Mouse (Mus musculus) midbrain, embryonic 13.5 days (tissue): ENCODE data around the gene Wdr45. TPM values are rescaled to one million over a fixed set of nuclear protein-coding genes. Genes with fewer than 3 reads are reported as not detected.
"Not testable (repeated sequence)": the region's sequence is repeated elsewhere in the genome, so short reads cannot be mapped to it uniquely, and the experiment has no call there.

Source experiments
- ATAC-seq: fragments of 200-750 bp; cut with Nextera tagmentation; 2 replicates; pipeline ENCODE4 v1.8.0; 2017; ENCODE audit warnings: mild to moderate bottlenecking, moderate TSS enrichment, moderate library complexity
- H3K27ac ChIP-seq: fragments of 300-500 bp; sonication (generic); 2 replicates; pipeline ENCODE4 v1.5.1; 2015; ENCODE audit warnings: inconsistent platforms, mild to moderate bottlenecking, moderate library complexity
- H3K27me3 ChIP-seq: fragments of 300-500 bp; sonication (generic); 2 replicates; pipeline ENCODE4 v1.6.1; 2015; ENCODE audit warnings: mild to moderate bottlenecking, inconsistent platforms
- H3K36me3 ChIP-seq: fragments of 300-500 bp; sonication (generic); 2 replicates; pipeline ENCODE4 v1.6.1; 2015; ENCODE audit warnings: mild to moderate bottlenecking, inconsistent platforms
- H3K4me1 ChIP-seq: fragments of 300-500 bp; sonication (generic); replicated peaks from 2 replicates; pipeline ENCODE4 v1.6.1; 2015; ENCODE audit warnings: inconsistent platforms
- H3K4me2 ChIP-seq: fragments of 300-500 bp; sonication (generic); replicated peaks from 2 replicates; pipeline ENCODE4 v1.6.1; 2015; ENCODE audit warnings: moderate library complexity, mild to moderate bottlenecking, inconsistent platforms
- H3K4me3 ChIP-seq: fragments of 300-500 bp; sonication (generic); replicated peaks from 2 replicates; pipeline ENCODE4 v1.5.1; 2015; ENCODE audit warnings: mild to moderate bottlenecking, inconsistent platforms
- H3K9ac ChIP-seq: fragments of 300-500 bp; sonication (generic); replicated peaks from 2 replicates; pipeline ENCODE4 v1.6.1; 2015; ENCODE audit warnings: mild to moderate bottlenecking, inconsistent platforms
- H3K9me3 ChIP-seq: fragments of 300-500 bp; sonication (generic); 2 replicates; pipeline ENCODE4 v1.6.1; 2016; ENCODE audit warnings: mild to moderate bottlenecking, inconsistent platforms
- WGBS: fragments of 180-500 bp; shearing (Covaris S2); methylation state at CpG from one replicate; pipeline ENCODE4 v1.1.7; 2015; 5-methylcytosine and 5-hydroxymethylcytosine counted together
- polyA plus RNA-seq: library from polyadenylated mRNA; unstranded; fragments of >200 nt; fragmentation: Nextera tagmentation; extraction: Ambion mirVana; gene quantifications from 2 replicates; pipeline ENCODE4 v1.2.1, GENCODE M21; 2015

The Wdr45 gene
- polyA plus RNA-seq, 1 experiment from 2014 or later: 34.9 TPM

DNA sequence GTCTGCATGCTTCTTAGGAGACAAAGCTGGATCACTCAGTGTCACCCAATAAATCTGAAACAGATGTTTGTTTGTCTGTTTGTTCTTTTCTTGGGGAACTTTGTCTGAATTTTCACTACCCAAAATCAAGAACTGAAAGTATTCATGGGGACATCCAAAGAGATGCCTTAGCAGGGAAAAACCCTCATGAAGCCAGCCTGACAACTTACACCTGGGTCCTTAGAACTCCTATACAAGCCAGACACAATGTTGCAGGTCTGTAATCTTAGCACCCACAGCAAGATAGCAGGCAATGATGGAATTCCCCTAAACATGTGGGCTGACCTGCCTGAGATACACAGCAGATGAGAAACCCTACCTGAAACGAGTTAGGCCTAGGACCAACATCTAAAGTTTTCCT lies 30.8 kb downstream of the Wdr45 start:
- peaks cover 9% of the 10 kb centered on the region; the same call in 1 of the 2 replicates for H3K4me1 ChIP-seq
- H3K9me3 ChIP-seq: no peaks in the 10 kb centered on the region
- H3K36me3 ChIP-seq: no peaks in the 10 kb centered on the region
- H3K27me3 ChIP-seq: no peaks in the 10 kb centered on the region
- no peak for ATAC-seq
- no peak overlapping the region for H3K9ac ChIP-seq
- no peak overlapping the region for H3K27ac ChIP-seq
- no peak overlapping the region for H3K4me2 ChIP-seq
- H3K4me3 ChIP-seq: no peak overlapping the region
- 80% methylated on average over 1 of the region's 1 CpGs for WGBS

DNA sequence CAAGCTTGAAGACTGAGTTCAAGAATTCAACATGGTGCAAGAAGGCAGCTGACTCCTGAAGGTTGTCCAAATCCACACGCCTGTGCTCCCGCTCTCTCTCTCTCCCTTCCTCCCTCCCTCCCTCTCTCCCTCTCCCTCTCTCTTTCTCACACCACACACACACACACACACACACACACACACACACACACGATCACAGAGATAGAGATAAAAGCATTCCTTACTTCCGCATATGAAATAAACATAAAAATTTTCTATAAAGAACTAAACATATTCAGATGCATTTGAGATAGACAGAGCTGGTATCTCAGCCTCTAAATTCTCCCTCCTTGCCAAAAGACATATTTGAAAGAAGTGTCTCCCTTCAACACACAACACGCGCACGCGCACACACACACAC lies 31.3 kb downstream of the Wdr45 start:
- Histone ChIP-seq H3K9ac (no peak overlapping the region), H3K4me1 (peaks cover 9% of the 10 kb centered on the region; the same call in 1 of the 2 replicates), H3K4me2 (no peak overlapping the region), H3K36me3 (no peaks in the 10 kb centered on the region), H3K27ac (no peak overlapping the region), H3K9me3 (no peaks in the 10 kb centered on the region), H3K4me3 (no peak overlapping the region), H3K27me3 (no peaks in the 10 kb centered on the region)
- no peak for ATAC-seq
- 91% methylated on average over 8 of the region's 8 CpGs for WGBS

DNA sequence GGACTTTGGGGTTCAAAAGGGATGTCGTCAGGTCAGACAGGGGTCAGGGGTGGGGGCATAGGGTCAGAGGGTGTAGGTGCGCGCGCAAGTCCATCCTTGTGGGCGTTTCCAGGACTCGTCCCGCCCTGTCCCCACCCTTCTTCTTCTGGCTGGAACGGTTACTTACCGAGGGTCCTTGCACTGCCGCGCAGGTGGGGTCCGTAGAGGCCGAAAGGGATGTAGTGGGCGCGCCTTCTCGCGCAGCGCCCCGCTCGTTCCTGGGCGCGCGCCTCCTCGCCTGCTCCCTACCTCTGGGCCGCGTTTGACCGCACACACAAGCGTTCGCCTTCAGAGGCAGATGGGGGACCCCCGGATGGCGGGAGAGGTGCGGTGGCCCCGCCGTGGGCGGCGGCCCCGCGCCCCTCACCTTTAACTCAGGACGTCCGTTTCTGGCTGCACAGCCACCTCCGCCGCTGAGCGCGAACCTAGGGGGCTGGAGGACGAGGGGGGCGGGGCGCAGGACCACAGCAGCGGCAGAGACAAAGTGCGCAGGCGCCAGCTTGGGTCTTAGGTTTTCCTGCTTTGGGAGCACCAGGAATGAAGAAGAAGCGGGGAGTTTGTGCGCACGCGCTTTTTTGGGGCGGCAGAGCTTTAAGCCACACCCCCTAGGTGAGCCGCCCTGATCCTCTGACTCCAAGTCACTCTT lies 36.4 kb downstream of the Wdr45 start, which contains the start of gene Ccdc120:
Gene Ccdc120, minus strand, starts transcription at position 474 of the 685 bp plus-strand sequence.
- Histone ChIP-seq H3K4me2 (peak within 1 kb of the TSS; percentile 58), H3K27me3 (no peaks in the 10 kb centered on the region), H3K36me3 (no peaks in the 10 kb centered on the region), H3K4me1 (peaks cover 9% of the 10 kb centered on the region; the same call in 1 of the 2 replicates), H3K27ac (0 out of 2 replicates have a peak within 1 kb of the TSS, but pooled peaks have one; percentile 19), H3K9me3 (no peaks in the 10 kb centered on the region), H3K4me3 (peak within 1 kb of the TSS; percentile 61), H3K9ac (peak within 1 kb of the TSS; percentile 72)
- 10% methylated on average over 28 of the region's 56 CpGs for WGBS
- peak; percentile 90 for ATAC-seq

DNA sequence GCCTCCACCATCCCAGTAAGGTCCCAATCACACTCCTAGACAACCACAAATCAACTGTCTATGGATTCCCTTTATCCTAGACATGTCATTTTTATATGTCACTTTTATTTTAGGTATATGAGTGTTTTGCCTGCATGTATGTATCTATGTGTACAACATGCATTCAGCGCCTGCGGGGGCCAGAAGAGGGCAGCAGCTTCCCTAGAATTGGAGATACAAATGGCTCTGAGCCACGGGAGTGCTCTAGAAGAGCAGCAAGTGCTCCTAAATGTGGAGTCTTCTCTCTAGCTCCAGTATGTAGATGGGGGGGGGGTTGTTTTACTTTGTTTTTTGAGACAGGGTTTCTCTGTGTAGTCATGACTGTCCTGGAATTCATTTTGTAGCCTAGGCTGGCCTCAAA lies 39.5 kb downstream of the Wdr45 start:
- not testable (repeated sequence) for H3K9me3 ChIP-seq, H3K36me3 ChIP-seq, H3K27ac ChIP-seq, H3K27me3 ChIP-seq, H3K4me1 ChIP-seq, H3K4me2 ChIP-seq, H3K9ac ChIP-seq, H3K4me3 ChIP-seq, ATAC-seq
- WGBS: 21% methylated on average over 3 of the region's 3 CpGs

DNA sequence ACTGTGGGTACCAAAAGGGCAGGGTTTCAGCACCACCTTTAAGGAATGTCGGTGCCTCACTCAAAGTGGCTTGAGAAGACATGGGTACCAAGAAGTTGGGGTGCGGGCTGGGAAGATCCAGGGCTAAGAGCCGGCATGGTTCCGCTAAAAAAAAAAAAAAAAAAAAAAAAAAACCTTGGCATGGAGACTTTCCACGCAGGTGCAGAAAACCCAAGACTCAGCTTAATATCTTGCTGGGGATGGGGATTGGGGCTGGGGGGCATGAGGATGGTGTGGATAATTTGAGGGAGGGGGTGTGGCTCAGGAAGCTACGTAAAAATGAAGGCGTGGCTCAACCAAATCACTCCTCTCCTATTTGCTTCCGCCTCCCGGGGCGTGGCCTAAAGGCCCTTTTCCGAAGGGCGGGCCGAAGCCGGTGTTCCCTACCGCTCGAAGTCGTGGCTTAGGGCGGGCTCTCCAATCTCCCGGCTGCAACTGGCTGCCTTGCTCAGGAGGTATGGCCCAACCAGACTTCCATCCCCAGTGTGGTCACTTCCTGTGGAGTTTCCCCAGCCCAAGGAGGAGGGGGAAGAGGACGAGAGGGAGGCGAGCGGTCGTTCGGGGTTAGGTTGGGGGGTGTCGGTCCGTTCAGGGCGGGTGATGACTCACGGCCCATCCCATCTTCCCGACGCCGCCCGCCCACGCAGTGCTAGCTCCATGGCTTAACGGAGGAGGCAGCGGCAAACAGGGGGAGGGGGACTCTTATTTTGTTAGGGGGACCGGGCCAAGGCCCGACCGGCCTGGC lies 48.2 kb downstream of the Wdr45 start, which contains the start of gene Tfe3:
Gene Tfe3, plus strand, starts transcription at position 424 of the 784 bp plus-strand sequence.
- 23% methylated on average over 37 of the region's 38 CpGs for WGBS
- H3K4me2 ChIP-seq: peak within 1 kb of the TSS; percentile 72
- peak; percentile 98 for ATAC-seq
- peak within 1 kb of the TSS; percentile 75 for H3K9ac ChIP-seq
- H3K36me3 ChIP-seq: peaks cover 9% of the 10 kb centered on the region; the same call in 1 of the 2 replicates
- H3K9me3 ChIP-seq: no peaks in the 10 kb centered on the region; the same call in 1 of the 2 replicates
- peaks cover 27% of the 10 kb centered on the region for H3K4me1 ChIP-seq
- H3K27ac ChIP-seq: peak within 1 kb of the TSS; percentile 35; the same call in 1 of the 2 replicates
- no peaks in the 10 kb centered on the region for H3K27me3 ChIP-seq
- peak within 1 kb of the TSS; percentile 65 for H3K4me3 ChIP-seq

DNA sequence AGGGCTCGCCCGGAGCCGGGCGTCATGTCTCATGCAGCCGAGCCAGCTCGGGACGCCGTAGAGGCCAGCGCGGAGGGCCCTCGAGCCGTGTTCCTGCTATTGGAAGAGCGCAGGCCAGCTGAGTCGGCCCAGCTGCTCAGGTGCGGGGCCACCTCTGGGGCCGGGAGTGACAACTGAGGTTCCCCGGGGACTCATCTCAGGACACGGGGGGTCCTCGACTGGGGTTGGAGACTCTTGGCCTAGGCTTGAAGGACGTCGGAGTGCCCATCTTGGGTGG lies 48.7 kb downstream of the Wdr45 start:
- 28% methylated on average over 21 of the region's 21 CpGs for WGBS
- H3K27me3 ChIP-seq: no peaks in the 10 kb centered on the region
- no peak for ATAC-seq
- H3K4me3 ChIP-seq: peak overlapping the region; percentile 65
- H3K36me3 ChIP-seq: peaks cover 15% of the 10 kb centered on the region
- H3K9ac ChIP-seq: peak overlapping the region; percentile 75
- H3K27ac ChIP-seq: peak overlapping the region; percentile 35; the same call in 1 of the 2 replicates
- H3K4me1 ChIP-seq: peaks cover 27% of the 10 kb centered on the region
- H3K4me2 ChIP-seq: peak overlapping the region; percentile 72
- H3K9me3 ChIP-seq: no peaks in the 10 kb centered on the region; the same call in 1 of the 2 replicates

DNA sequence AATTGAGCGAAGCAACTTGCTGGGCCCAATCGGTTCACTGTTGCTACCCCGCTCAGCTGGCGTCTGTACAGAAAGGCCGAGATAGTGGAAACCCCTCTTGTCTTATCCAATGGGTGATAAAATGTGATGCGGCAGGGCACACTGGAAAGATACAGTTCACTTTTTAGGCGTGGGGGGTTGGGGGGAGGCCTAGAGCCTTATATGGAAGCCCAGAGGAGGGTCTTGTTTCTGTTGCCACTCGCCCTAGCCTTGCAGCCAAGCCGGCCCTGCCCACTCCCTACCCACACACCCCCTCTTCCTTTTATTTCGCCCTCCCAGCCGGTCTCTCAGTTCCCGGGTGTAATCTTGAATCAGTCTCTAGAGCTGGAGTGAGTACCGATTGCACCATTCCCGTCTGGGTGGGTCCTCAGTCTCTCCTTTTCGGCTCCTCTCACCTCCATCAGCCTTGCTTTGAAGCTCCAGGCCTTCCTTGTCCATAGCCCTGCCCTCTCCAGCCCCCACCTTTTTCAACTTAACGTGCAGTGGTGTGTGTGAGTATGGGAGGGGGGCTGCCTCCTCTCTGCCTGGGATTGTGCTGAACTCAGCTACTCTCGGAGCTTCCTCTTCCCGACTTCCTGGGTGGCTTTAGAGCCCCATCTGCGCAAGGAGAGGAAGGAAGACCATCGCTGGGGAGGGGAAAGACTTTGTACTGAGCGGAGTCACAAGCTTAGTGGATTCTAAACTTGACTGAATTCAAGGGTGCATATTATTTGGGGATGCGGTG lies 49.7 kb downstream of the Wdr45 start:
- H3K4me2 ChIP-seq: peak overlapping the region; percentile 72
- peak overlapping the region; percentile 65 for H3K4me3 ChIP-seq
- H3K4me1 ChIP-seq: peaks cover 27% of the 10 kb centered on the region
- H3K9me3 ChIP-seq: no peaks in the 10 kb centered on the region; the same call in 1 of the 2 replicates
- no peaks in the 10 kb centered on the region for H3K27me3 ChIP-seq
- peak; percentile 6; the same call in 1 of the 2 replicates for ATAC-seq
- 19% methylated on average over 22 of the region's 22 CpGs for WGBS
- H3K36me3 ChIP-seq: peaks cover 20% of the 10 kb centered on the region
- H3K27ac ChIP-seq: no peak overlapping the region; the same call in 1 of the 2 replicates
- peak overlapping the region; percentile 75 for H3K9ac ChIP-seq

DNA sequence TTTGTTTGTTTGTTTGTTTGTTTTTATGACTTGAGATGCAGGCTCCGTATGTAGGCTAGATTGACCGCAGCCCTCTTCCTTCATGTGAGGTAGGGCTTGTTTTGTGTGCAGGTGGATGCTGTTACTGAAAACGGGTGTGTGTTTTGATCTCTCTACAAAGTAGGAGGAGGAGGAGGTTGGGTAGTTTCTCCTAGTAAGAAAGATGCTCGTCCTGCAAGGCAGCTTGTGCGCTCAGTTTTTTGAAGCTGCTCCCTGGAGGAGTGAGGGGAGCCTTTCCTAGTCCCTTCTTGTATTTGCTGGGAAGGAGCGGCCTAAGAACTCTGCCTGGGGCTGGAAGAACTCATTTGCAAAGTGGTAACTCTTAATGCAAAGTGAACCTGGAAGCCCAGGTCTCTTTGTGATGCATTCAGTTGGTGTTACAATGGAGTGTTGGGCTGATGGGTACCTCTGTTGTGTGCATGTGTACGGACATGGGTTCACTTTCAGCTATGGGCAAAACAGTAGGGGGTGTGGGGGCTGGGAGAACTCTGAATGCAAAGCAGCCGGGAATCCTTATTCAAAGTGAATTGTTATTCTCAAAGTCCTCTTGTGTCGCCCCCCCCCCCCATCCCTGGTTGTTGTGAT lies 50.6 kb downstream of the Wdr45 start:
- H3K4me3 ChIP-seq: peak overlapping the region; percentile 65
- H3K4me1 ChIP-seq: peaks cover 27% of the 10 kb centered on the region
- peak overlapping the region; percentile 72 for H3K4me2 ChIP-seq
- H3K9ac ChIP-seq: peak overlapping the region; percentile 75
- H3K27ac ChIP-seq: no peak overlapping the region
- H3K36me3 ChIP-seq: peaks cover 23% of the 10 kb centered on the region
- H3K27me3 ChIP-seq: no peaks in the 10 kb centered on the region
- 18% methylated on average over 9 of the region's 9 CpGs for WGBS
- ATAC-seq: no peak
- H3K9me3 ChIP-seq: no peaks in the 10 kb centered on the region; the same call in 1 of the 2 replicates

DNA sequence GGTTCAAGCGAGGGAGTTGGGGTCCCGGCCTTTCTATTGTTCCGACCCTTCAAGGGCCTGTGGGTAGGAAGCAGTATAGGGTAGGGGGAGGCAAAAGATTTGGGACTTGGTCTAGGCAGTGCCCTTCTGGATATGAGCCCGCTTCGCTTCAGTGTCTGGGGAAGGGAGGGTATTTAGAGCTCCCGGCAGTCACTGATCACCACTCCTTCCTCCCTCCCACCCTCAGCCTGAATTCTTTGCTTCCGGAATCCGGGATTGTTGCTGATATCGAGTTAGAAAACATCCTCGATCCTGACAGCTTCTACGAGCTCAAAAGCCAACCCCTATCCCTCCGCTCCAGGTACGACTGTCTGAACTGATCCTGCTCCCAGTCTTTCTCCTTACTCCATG lies 51.1 kb downstream of the Wdr45 start:
- H3K27me3 ChIP-seq: no peaks in the 10 kb centered on the region
- no peak overlapping the region for H3K27ac ChIP-seq
- H3K9me3 ChIP-seq: no peaks in the 10 kb centered on the region; the same call in 1 of the 2 replicates
- peak overlapping the region; percentile 72 for H3K4me2 ChIP-seq
- H3K4me3 ChIP-seq: peak overlapping the region; percentile 65
- H3K36me3 ChIP-seq: peaks cover 23% of the 10 kb centered on the region
- peak overlapping the region; percentile 75 for H3K9ac ChIP-seq
- ATAC-seq: no peak
- WGBS: 20% methylated on average over 13 of the region's 13 CpGs
- peaks cover 27% of the 10 kb centered on the region for H3K4me1 ChIP-seq

DNA sequence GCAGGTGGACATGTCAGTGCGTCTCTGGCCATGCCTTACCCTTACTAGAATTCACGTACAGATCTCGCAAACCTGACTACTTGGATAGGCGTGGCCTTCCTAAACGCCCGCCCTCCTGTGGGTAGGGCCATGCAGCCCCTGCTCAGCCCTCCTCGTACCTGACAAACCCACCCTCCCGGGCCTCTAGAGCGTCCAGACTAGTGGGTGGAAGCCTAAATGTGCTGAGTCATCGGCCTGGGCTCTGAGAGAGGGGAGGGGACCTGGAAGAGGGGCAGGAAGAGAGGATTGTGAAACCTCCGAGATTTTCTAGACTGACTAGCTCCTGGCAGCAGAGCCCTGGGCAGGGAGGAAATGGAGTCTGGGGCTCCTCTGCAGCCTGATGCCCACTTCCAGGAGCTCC lies 51.6 kb downstream of the Wdr45 start:
- Histone ChIP-seq H3K4me1 (peaks cover 27% of the 10 kb centered on the region), H3K27ac (no peak overlapping the region), H3K9ac (peak overlapping the region; percentile 75)

DNA sequence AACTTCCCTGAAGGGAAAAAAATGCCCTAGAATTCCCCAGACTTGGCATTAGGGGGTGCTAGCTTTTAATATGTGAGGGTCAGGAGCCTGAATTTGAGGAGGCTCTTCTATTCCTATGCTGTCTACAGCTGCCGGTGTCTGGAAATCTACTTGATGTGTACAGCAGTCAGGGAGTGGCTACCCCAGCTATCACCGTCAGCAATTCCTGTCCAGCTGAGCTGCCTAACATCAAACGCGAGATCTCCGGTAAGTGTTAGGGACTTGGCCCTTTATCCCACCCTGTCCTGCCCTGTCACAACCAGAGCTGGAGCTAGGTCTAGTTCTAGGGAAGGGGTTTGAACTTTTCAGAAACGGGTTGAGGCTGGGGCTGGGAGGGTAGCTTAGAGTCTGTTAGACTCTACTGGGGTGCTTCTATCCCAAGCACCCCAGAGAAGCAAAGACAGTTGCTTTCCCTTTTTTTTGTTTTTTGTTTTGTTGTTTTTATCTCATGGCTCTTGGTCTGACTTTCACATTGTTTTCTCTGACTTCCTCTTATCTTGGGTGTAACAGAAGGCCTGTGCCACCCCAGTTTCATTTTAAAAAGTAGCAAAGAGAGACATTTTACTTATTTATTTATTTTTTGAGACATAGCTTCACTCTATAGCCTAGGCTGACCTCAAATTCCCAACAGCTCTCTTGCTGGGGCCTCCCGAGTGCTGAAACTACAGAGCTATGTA lies 55.3 kb downstream of the Wdr45 start:
- WGBS: 94% methylated on average over 7 of the region's 7 CpGs
- Histone ChIP-seq H3K36me3 (peaks cover 54% of the 10 kb centered on the region), H3K4me1 (peaks cover 18% of the 10 kb centered on the region), H3K9ac (no peak overlapping the region), H3K27me3 (no peaks in the 10 kb centered on the region), H3K9me3 (no peaks in the 10 kb centered on the region), H3K4me2 (no peak overlapping the region), H3K27ac (no peak overlapping the region), H3K4me3 (no peak overlapping the region)
- no peak for ATAC-seq

More for the DNA sequence above, 51.6 kb downstream of the Wdr45 start:
- Histone ChIP-seq H3K9me3 (no peaks in the 10 kb centered on the region; the same call in 1 of the 2 replicates), H3K4me2 (peak overlapping the region; percentile 72), H3K27me3 (no peaks in the 10 kb centered on the region), H3K4me3 (peak overlapping the region; percentile 65), H3K36me3 (peaks cover 27% of the 10 kb centered on the region)
- 21% methylated on average over 11 of the region's 11 CpGs for WGBS
- no peak for ATAC-seq
